Mouse (Mus musculus): ENCODE measurements around the gene Naa80. TPM values are rescaled to one million over a fixed set of nuclear protein-coding genes. Genes with fewer than 3 reads are reported as not detected.

The Naa80 gene
- polyA plus RNA-seq, 1 experiment from 2014 or later, result 12.3 TPM

- WGBS (ENCODE audit: insufficient replicate concordance), result 73% methylated on average over 14 of the region's 14 CpGs
- no peaks in the 10 kb centered on the region for H3K27me3 ChIP-seq
- H3K4me1 ChIP-seq (replicated peaks), result peaks cover 90% of the 10 kb centered on the region
- no peak overlapping the region for H3K4me3 ChIP-seq (replicated peaks)
- H3K4me2 ChIP-seq, result peak overlapping the region; percentile 0; the same call in 1 of the 2 replicates
- H3K27ac ChIP-seq (replicated peaks), result peak overlapping the region; percentile 84
- peaks cover 33% of the 10 kb centered on the region for H3K36me3 ChIP-seq (replicated peaks)
- ATAC-seq (ENCODE audit: insufficient read depth), result no peak
- no peaks in the 10 kb centered on the region for H3K9me3 ChIP-seq (replicated peaks)
- H3K9ac ChIP-seq, result no peak overlapping the region
Measured at GRCm38 (mm10) chr9:107575579-107576356, 2.9 kb upstream of the Naa80 start.

GRCm38 (mm10) chr9:107576357-107577107 is 2.2 kb upstream of the Naa80 start, which contains the start of gene Hyal1:
Gene Hyal1 (plus strand): TSS chr9:107576927.
- ATAC-seq (ENCODE audit: insufficient read depth), result peak; percentile 65
- WGBS (ENCODE audit: insufficient replicate concordance), result 24% methylated on average over 16 of the region's 16 CpGs
- peak within 1 kb of the TSS; percentile 58 for H3K9ac ChIP-seq

GRCm38 (mm10) chr9:107577871-107578270 is 816 bp upstream of the Naa80 start:
- Histone ChIP-seq H3K9me3 (replicated peaks) (no peaks in the 10 kb centered on the region), H3K4me2 (peak overlapping the region; percentile 76), H3K27me3 (no peaks in the 10 kb centered on the region), H3K9ac (no peak overlapping the region), H3K36me3 (replicated peaks) (peaks cover 16% of the 10 kb centered on the region), H3K4me1 (replicated peaks) (peaks cover 89% of the 10 kb centered on the region), H3K27ac (replicated peaks) (0 out of 2 replicates have a peak overlapping the region, but pooled peaks have one; percentile 69), H3K4me3 (replicated peaks) (no peak overlapping the region)
- ATAC-seq (ENCODE audit: insufficient read depth), result no peak
- 84% methylated on average over 10 of the region's 10 CpGs for WGBS (ENCODE audit: insufficient replicate concordance)

More at GRCm38 (mm10) chr9:107576357-107577107, 2.2 kb upstream of the Naa80 start, which contains the start of gene Hyal1:
- Histone ChIP-seq H3K27ac (replicated peaks) (peak within 1 kb of the TSS; percentile 84), H3K9me3 (replicated peaks) (no peaks in the 10 kb centered on the region), H3K4me3 (replicated peaks) (peak within 1 kb of the TSS; percentile 55), H3K27me3 (no peaks in the 10 kb centered on the region), H3K4me1 (replicated peaks) (peaks cover 89% of the 10 kb centered on the region), H3K4me2 (peak within 1 kb of the TSS; percentile 76), H3K36me3 (replicated peaks) (peaks cover 29% of the 10 kb centered on the region)

- Histone ChIP-seq H3K4me2 (0 out of 2 replicates have a peak overlapping the region, but pooled peaks have one; percentile 80), H3K4me3 (replicated peaks) (no peak overlapping the region), H3K4me1 (replicated peaks) (peaks cover 92% of the 10 kb centered on the region), H3K27me3 (no peaks in the 10 kb centered on the region), H3K36me3 (replicated peaks) (peaks cover 20% of the 10 kb centered on the region), H3K27ac (replicated peaks) (peak overlapping the region; percentile 96), H3K9ac (no peak overlapping the region), H3K9me3 (replicated peaks) (no peaks in the 10 kb centered on the region)
- 88% methylated on average over 14 of the region's 14 CpGs for WGBS (ENCODE audit: insufficient replicate concordance)
- no peak for ATAC-seq (ENCODE audit: insufficient read depth)
Measured at GRCm38 (mm10) chr9:107579023-107579900, 575 bp downstream of the Naa80 start.

DNA sequence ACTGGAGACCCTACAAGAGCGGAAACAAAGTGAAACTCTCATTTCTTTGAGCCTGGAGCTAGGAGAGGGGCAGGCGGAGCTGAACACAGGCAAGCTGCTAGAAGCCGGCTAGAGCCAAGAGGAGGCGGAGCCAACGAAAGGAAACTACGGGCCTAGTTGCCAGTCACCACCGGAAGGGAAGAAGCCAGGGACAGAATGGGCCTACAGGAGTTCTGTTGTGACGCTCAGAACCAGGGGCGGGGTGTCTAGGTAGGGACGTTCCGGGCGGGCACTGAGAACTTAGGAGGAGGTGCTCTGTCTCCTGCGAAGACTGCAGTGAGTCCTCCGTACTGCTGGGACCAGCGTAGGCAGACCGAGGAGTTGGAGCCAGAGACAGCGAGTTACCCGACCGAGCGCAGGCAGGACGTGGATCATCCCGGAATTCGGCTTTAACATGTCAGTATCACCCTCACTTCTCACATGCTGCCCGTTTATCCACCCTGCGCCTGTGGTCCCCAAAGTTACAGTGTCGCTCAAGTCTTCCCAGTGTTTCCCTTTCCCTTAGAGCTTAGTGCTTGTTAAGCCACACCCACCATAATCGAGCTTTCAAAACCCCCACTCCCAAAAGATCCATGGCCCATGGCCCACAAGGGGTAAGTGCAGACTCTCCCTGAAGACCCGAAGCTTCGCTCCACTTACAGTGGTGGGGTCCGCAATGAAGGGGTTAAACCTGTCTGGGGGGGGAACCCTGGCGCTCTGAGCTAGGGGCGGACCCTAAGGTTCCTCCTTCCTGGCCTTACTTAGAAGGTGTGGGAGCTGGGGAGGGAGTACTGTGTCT is 2.0 kb downstream of the Naa80 start, which contains the start of gene Hyal3:
Gene Hyal3 (plus strand): TSS at position 318 of the 817 bp plus-strand sequence.
- Histone ChIP-seq H3K4me2 (peak within 1 kb of the TSS; percentile 80), H3K9me3 (replicated peaks) (no peaks in the 10 kb centered on the region), H3K27me3 (no peaks in the 10 kb centered on the region), H3K9ac (peak within 1 kb of the TSS; percentile 70), H3K27ac (replicated peaks) (peak within 1 kb of the TSS; percentile 96), H3K4me1 (replicated peaks) (peaks cover 94% of the 10 kb centered on the region), H3K36me3 (replicated peaks) (peaks cover 22% of the 10 kb centered on the region), H3K4me3 (replicated peaks) (peak within 1 kb of the TSS; percentile 64)
- peak; percentile 79 for ATAC-seq (ENCODE audit: insufficient read depth)
- under 1% methylated on average over 32 of the region's 32 CpGs for WGBS (ENCODE audit: insufficient replicate concordance)

DNA sequence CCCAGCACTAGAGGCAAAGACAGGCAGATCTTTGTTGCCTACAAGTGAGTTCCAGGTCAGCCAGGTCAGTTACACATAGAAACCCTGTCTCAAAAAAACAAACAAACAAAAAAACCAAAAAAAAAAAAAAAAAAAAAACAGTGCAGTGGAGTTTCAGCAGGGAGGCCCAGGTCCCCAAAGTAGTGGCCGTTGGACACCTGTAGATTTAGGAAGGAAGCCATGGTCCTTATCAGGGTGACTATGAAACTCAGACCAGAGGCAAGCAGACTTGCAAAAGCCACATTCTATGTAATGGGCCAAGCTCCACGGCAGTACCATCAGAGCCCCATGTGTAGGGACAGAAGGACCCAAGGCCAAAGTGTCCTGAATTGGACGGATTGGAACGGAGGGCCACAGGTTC is 2.9 kb downstream of the Naa80 start:
- Histone ChIP-seq H3K9me3 (replicated peaks) (no peaks in the 10 kb centered on the region), H3K9ac (peak overlapping the region; percentile 70), H3K27me3 (no peaks in the 10 kb centered on the region), H3K4me1 (replicated peaks) (peaks cover 94% of the 10 kb centered on the region), H3K4me2 (peak overlapping the region; percentile 80), H3K36me3 (replicated peaks) (peaks cover 22% of the 10 kb centered on the region), H3K4me3 (replicated peaks) (peak overlapping the region; percentile 64), H3K27ac (replicated peaks) (peak overlapping the region; percentile 96)
- no peak for ATAC-seq (ENCODE audit: insufficient read depth)
- WGBS (ENCODE audit: insufficient replicate concordance), result 23% methylated on average over 4 of the region's 4 CpGs

- Histone ChIP-seq H3K4me1 (replicated peaks) (peaks cover 89% of the 10 kb centered on the region), H3K27ac (replicated peaks) (peak overlapping the region; percentile 96), H3K36me3 (replicated peaks) (peaks cover 22% of the 10 kb centered on the region), H3K9ac (peak overlapping the region; percentile 70; the same call in 1 of the 2 replicates), H3K27me3 (no peaks in the 10 kb centered on the region), H3K9me3 (replicated peaks) (no peaks in the 10 kb centered on the region), H3K4me3 (replicated peaks) (no peak overlapping the region), H3K4me2 (peak overlapping the region; percentile 80; the same call in 1 of the 2 replicates)
- ATAC-seq (ENCODE audit: insufficient read depth), result no peak
- WGBS (ENCODE audit: insufficient replicate concordance), result 81% methylated on average over 7 of the region's 7 CpGs
Measured at GRCm38 (mm10) chr9:107582509-107583062, 3.9 kb downstream of the Naa80 start.

DNA sequence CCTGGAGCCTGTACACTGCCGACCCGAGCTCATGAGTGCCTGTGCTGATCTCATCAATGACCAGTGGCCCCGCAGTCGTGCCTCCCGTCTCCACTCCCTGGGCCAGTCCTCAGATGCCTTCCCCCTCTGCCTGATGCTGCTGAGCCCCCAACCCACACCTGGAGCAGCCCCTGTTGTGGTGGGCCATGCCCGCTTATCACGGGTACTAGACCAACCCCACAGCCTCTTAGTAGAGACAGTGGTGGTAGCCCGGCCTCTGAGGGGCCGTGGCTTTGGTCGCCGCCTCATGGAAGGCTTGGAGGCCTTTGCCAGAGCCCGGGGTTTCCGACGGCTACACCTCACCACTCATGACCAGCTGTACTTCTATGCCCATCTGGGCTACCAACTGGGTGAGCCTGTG is 4.5 kb downstream of the Naa80 start:
- H3K9me3 ChIP-seq (replicated peaks), result no peaks in the 10 kb centered on the region
- no peak for ATAC-seq (ENCODE audit: insufficient read depth)
- no peaks in the 10 kb centered on the region for H3K27me3 ChIP-seq
- peaks cover 22% of the 10 kb centered on the region for H3K36me3 ChIP-seq (replicated peaks)
- H3K27ac ChIP-seq (replicated peaks), result peak overlapping the region; percentile 96; the same call in 1 of the 2 replicates
- peaks cover 83% of the 10 kb centered on the region for H3K4me1 ChIP-seq (replicated peaks)
- 87% methylated on average over 14 of the region's 14 CpGs for WGBS (ENCODE audit: insufficient replicate concordance)
- H3K9ac ChIP-seq, result no peak overlapping the region
- H3K4me2 ChIP-seq, result no peak overlapping the region
- no peak overlapping the region for H3K4me3 ChIP-seq (replicated peaks)

- Histone ChIP-seq H3K27me3 (no peaks in the 10 kb centered on the region), H3K9me3 (replicated peaks) (no peaks in the 10 kb centered on the region), H3K4me3 (replicated peaks) (peak overlapping the region; percentile 78), H3K4me2 (peak overlapping the region; percentile 82), H3K9ac (peak overlapping the region; percentile 57), H3K27ac (replicated peaks) (peak overlapping the region; percentile 96), H3K36me3 (replicated peaks) (peaks cover 47% of the 10 kb centered on the region), H3K4me1 (replicated peaks) (peaks cover 86% of the 10 kb centered on the region)
- ATAC-seq (ENCODE audit: insufficient read depth), result no peak
- WGBS (ENCODE audit: insufficient replicate concordance), result 77% methylated on average over 5 of the region's 5 CpGs
Measured at GRCm38 (mm10) chr9:107586504-107586903, 7.8 kb downstream of the Naa80 start.

All from liver, embryonic 15.5 days (tissue).